Mouse (Mus musculus): Measurements from ENCODE around the gene Zbtb7b.

DNA sequence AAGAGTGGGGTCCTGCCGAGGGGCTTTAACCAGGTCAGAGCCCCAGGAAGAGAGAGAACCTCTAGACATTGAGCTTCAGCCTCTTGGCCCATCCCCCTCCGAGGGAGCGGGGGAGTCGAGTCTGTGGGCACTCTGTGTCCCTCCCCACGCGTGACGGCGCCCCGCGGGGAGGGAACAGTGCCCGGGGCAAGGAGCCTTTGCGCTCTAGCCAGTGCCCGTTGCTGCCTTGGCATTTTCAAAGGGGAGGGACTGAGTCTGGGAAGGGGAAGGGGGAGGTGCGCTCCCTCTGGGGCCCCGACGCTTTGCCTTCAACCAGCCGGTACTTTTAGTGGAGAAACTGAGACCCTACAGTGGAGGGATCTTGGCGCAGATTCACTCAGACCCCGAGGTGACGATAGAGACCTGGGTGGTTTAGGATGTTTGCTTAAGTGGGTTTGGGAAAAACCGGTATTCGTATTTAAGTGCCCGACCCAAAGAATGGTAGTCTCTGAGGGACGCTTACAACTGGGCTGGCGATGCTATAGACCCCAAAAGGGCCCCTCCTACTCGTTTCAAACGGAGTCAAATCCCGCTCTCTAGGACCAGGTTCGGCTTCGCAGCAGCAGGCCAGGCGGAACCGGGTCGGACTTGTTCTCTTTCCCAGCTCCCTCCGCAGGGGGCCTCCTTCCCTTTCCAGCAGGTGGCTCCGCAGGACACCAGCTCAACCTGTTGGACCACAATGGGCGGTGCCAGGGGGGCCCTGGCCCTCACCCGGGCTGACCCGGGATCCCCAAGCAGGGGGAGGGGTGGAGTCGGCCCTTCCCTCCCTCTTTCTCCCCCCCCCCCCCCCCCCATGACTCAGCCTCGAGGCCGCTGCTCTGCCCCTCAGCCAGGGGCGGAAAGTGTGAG is at the start of gene Zbtb7b:
- TF ChIP-seq CTCF (IDR thresholded peaks at IDR 0.05; ENCODE audit: control insufficient read depth, insufficient read depth, low read length) (peak; percentile 16; the same call in 1 of the 2 replicates), POLR2A (IDR thresholded peaks at IDR 0.05; ENCODE audit: borderline replicate concordance, control insufficient read depth, low read depth, low read length) (peak; percentile 58; the same call in 1 of the 2 replicates)

Data from bone marrow, adult 2 months (tissue).